Mouse (Mus musculus) neural tube, embryonic 14.5 days (tissue): ENCODE data around the gene Hmga1. TPM values are rescaled to one million over a fixed set of nuclear protein-coding genes. Genes with fewer than 3 reads are reported as not detected.

Experiments
- ATAC-seq: fragments of 200-750 bp; cut with Nextera tagmentation; 2 replicates; pipeline ENCODE4 v1.8.0; 2017; ENCODE audit warnings: low read depth, mild to moderate bottlenecking, moderate TSS enrichment, moderate library complexity
- H3K27ac ChIP-seq: fragments of 300-500 bp; sonication (generic); 2 replicates; pipeline ENCODE4 v1.5.1; 2014; ENCODE audit warnings: low read depth, mild to moderate bottlenecking, control low read depth, low read length, moderate library complexity, mixed read lengths
- H3K27me3 ChIP-seq: fragments of 300-500 bp; sonication (generic); 2 replicates; pipeline ENCODE4 v1.6.1; 2014; ENCODE audit warnings: low read length; ENCODE audit not compliant: control insufficient read depth, insufficient read depth
- H3K36me3 ChIP-seq: fragments of 300-500 bp; sonication (generic); 2 replicates; pipeline ENCODE4 v1.6.1; 2014; ENCODE audit warnings: low read length, mixed read lengths; ENCODE audit not compliant: control insufficient read depth, insufficient read depth
- H3K4me1 ChIP-seq: fragments of 300-500 bp; sonication (generic); 2 replicates; pipeline ENCODE4 v1.6.1; 2014; ENCODE audit warnings: low read length; ENCODE audit not compliant: control insufficient read depth, insufficient read depth
- H3K4me2 ChIP-seq: fragments of 300-500 bp; sonication (generic); 2 replicates; pipeline ENCODE4 v1.6.1; 2014; ENCODE audit warnings: mild to moderate bottlenecking, low read depth, low read length, control low read depth
- H3K4me3 ChIP-seq: fragments of 300-500 bp; sonication (generic); 2 replicates; pipeline ENCODE4 v1.5.1; 2014; ENCODE audit warnings: low read depth, low read length, control low read depth, mixed read lengths
- H3K9ac ChIP-seq: fragments of 300-500 bp; sonication (generic); replicated peaks from 2 replicates; pipeline ENCODE4 v1.6.1; 2014; ENCODE audit warnings: low read depth, mild to moderate bottlenecking, control low read depth, low read length, mixed read lengths
- H3K9me3 ChIP-seq: fragments of 300-500 bp; sonication (generic); 2 replicates; pipeline ENCODE4 v1.6.1; 2016; ENCODE audit warnings: low read length; ENCODE audit not compliant: control insufficient read depth
- WGBS: fragments of 180-500 bp; shearing (Covaris S2); extraction: QIAGEN DNeasy Blood & Tissue Kit; methylation state at CpG from one replicate; pipeline ENCODE4 v1.1.7; 2014; 5-methylcytosine and 5-hydroxymethylcytosine counted together
- polyA plus RNA-seq: library from polyadenylated mRNA; unstranded; fragments of >200 nt; fragmentation: Nextera tagmentation; extraction: Ambion mirVana; gene quantifications from 2 replicates; pipeline ENCODE4 v1.2.1, GENCODE M21; 2014

Hmga1 gene
- polyA plus RNA-seq, 1 experiment from 2014 or later = 141 TPM

DNA sequence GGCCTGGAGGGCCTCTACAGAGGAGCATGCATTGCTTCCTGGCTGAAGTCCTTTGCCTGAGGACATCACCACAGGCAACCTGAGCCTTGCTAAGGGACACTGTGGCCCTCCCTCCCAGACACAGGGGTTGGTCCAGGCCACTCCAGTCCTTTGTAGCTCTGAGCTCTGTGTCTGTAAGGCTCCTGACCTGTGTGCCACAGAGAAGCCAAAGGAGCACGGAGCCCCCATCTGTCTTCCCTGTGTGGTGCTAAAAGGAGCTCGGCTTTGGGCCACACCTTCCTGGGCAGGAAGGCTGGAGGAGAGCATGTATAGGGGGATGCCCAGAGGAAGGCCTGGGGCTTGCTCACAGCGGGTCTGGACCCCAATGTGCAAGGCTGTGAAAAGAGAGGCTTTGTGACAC is 14.3 kb upstream of the Hmga1 start:
- Histone ChIP-seq H3K9me3 (no peaks in the 10 kb centered on the region), H3K9ac (no peak overlapping the region), H3K4me2 (no peak overlapping the region), H3K27ac (no peak overlapping the region), H3K27me3 (no peaks in the 10 kb centered on the region), H3K4me1 (no peaks in the 10 kb centered on the region), H3K36me3 (no peaks in the 10 kb centered on the region), H3K4me3 (no peak overlapping the region)
- WGBS = 88% methylated on average over 3 of the region's 3 CpGs
- ATAC-seq = no peak

DNA sequence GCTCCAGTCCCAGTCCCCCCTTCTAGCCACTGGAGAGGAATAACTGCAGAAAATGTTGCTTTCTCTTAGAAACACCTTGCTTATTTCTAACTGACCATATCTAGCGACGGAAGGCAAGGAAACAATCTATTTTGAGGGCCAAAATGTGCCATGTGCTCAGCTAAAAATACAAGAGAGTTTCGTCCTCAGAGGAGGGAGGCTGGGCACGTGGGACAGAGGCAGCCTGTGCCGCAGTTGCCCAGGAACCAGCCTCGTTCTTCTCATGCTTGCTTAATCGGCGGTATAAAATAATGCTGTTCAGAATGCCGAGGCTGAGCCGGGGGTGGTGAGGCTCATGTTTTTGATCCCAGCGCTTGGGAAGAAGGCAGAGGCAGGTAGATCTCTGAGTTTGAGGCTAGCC is 11.7 kb upstream of the Hmga1 start:
- Histone ChIP-seq H3K27ac (no peak overlapping the region), H3K4me3 (no peak overlapping the region), H3K4me1 (no peaks in the 10 kb centered on the region), H3K36me3 (no peaks in the 10 kb centered on the region), H3K9me3 (no peaks in the 10 kb centered on the region), H3K27me3 (no peaks in the 10 kb centered on the region), H3K4me2 (no peak overlapping the region), H3K9ac (no peak overlapping the region)
- WGBS = 86% methylated on average over 11 of the region's 11 CpGs
- no peak for ATAC-seq

DNA sequence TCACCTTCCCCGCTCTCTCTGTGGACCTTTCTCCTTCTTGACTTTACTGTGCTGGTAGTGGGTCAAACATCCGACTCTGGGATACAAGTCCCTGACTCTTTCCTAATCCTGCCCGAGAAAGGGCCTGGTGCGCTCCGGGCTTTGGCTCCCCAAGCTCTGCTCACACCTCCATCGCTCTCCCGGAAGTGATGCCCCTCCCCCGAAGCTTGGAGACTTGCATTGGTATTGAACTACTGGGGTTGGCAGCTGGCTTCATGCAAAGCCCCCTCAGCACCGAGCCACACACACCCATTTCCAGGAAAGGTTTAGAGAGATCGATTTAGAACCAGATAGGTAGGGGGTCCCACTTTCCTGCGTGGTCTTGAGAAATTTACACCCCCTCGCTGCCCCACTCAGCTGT is 10.3 kb upstream of the Hmga1 start:
- Histone ChIP-seq H3K4me3 (no peak overlapping the region), H3K9ac (no peak overlapping the region), H3K9me3 (no peaks in the 10 kb centered on the region), H3K4me1 (no peaks in the 10 kb centered on the region), H3K27ac (no peak overlapping the region), H3K27me3 (no peaks in the 10 kb centered on the region), H3K36me3 (no peaks in the 10 kb centered on the region), H3K4me2 (no peak overlapping the region)
- WGBS = 46% methylated on average over 12 of the region's 12 CpGs
- no peak for ATAC-seq

GRCm38 (mm10) chr17:27546574-27547085 is 9.7 kb upstream of the Hmga1 start:
- 62% methylated on average over 7 of the region's 7 CpGs for WGBS
- H3K4me1 ChIP-seq = no peaks in the 10 kb centered on the region
- no peaks in the 10 kb centered on the region for H3K9me3 ChIP-seq
- H3K27ac ChIP-seq = no peak overlapping the region
- H3K4me3 ChIP-seq = no peak overlapping the region
- H3K9ac ChIP-seq = no peak overlapping the region
- H3K27me3 ChIP-seq = no peaks in the 10 kb centered on the region
- H3K36me3 ChIP-seq = no peaks in the 10 kb centered on the region
- no peak overlapping the region for H3K4me2 ChIP-seq
- ATAC-seq = no peak

DNA sequence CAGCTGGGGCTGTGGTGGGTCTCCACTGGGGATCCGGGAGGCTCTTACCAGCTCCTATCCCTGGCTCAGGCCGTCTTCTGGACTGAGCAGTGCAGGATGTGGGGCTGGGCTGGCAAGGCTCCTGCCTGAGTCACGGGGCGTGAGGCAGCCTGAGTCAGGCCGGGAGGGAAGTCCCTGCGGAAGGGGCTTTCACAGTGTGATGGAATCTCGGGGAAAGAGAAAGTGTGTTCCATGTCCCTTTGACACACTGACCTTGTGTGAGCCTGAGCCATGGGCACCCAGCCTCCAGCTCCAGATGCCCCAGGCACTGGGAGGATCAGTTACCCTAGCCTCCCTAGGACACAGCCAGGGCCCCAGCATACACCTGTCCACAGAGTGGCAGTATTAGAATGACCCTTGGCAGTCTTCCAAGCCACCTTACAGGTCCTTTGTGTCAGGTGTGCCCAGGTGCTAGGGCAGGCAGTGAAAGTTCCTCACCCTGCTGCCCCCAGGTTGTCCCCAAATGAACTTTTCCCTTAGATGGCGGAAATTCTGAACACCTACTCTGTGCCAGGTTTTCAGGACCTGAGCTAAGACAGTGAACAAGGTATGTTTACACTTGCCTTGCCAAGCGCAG is 8.9 kb upstream of the Hmga1 start:
- H3K4me2 ChIP-seq = no peak overlapping the region
- no peaks in the 10 kb centered on the region for H3K4me1 ChIP-seq
- no peaks in the 10 kb centered on the region for H3K27me3 ChIP-seq
- H3K36me3 ChIP-seq = no peaks in the 10 kb centered on the region
- H3K9me3 ChIP-seq = no peaks in the 10 kb centered on the region
- no peak overlapping the region for H3K9ac ChIP-seq
- no peak overlapping the region for H3K27ac ChIP-seq
- WGBS = 79% methylated on average over 9 of the region's 9 CpGs
- H3K4me3 ChIP-seq = no peak overlapping the region
- ATAC-seq = no peak

GRCm38 (mm10) chr17:27549234-27549633 is 7.1 kb upstream of the Hmga1 start:
- no peak overlapping the region for H3K9ac ChIP-seq

GRCm38 (mm10) chr17:27551393-27551940 is 4.8 kb upstream of the Hmga1 start:
- no peak for ATAC-seq
- H3K4me1 ChIP-seq = peaks cover 4% of the 10 kb centered on the region; the same call in 1 of the 2 replicates

More at GRCm38 (mm10) chr17:27549234-27549633, 7.1 kb upstream of the Hmga1 start:
- WGBS = 41% methylated on average over 8 of the region's 8 CpGs
- no peak overlapping the region for H3K4me2 ChIP-seq
- no peaks in the 10 kb centered on the region for H3K27me3 ChIP-seq
- H3K4me3 ChIP-seq = no peak overlapping the region
- H3K27ac ChIP-seq = no peak overlapping the region
- H3K4me1 ChIP-seq = no peaks in the 10 kb centered on the region
- no peak for ATAC-seq
- H3K9me3 ChIP-seq = no peaks in the 10 kb centered on the region
- H3K36me3 ChIP-seq = no peaks in the 10 kb centered on the region

GRCm38 (mm10) chr17:27552215-27553201 is 3.8 kb upstream of the Hmga1 start:
- ATAC-seq = no peak
- WGBS = 80% methylated on average over 23 of the region's 23 CpGs
- Histone ChIP-seq H3K27me3 (peaks cover 3% of the 10 kb centered on the region), H3K9me3 (no peaks in the 10 kb centered on the region), H3K4me2 (no peak overlapping the region), H3K4me3 (no peak overlapping the region), H3K4me1 (peaks cover 5% of the 10 kb centered on the region), H3K27ac (no peak overlapping the region), H3K36me3 (no peaks in the 10 kb centered on the region), H3K9ac (no peak overlapping the region)

More at GRCm38 (mm10) chr17:27551393-27551940, 4.8 kb upstream of the Hmga1 start:
- WGBS = 65% methylated on average over 10 of the region's 10 CpGs
- H3K9ac ChIP-seq = no peak overlapping the region
- H3K9me3 ChIP-seq = no peaks in the 10 kb centered on the region
- no peak overlapping the region for H3K4me3 ChIP-seq
- no peak overlapping the region for H3K27ac ChIP-seq
- H3K4me2 ChIP-seq = no peak overlapping the region
- H3K36me3 ChIP-seq = no peaks in the 10 kb centered on the region
- H3K27me3 ChIP-seq = no peaks in the 10 kb centered on the region; the same call in 1 of the 2 replicates
